Mouse (Mus musculus) ES-Bruce4 (cell line): ENCODE data around the gene Oaz3.

Source experiments
- CTCF ChIP-seq: IDR thresholded peaks from one replicate; pipeline ENCODE4 v1.8.1; 2011; ENCODE audit warnings: low read depth, low read length
- POLR2A ChIP-seq: IDR thresholded peaks from one replicate; pipeline ENCODE4 v1.8.1; 2011; ENCODE audit warnings: low read length; ENCODE audit not compliant: insufficient read depth

GRCm38 (mm10) chr3:94483790-94484439 lies 40.2 kb upstream of the Oaz3 start:
- TF ChIP-seq CTCF (no peak), POLR2A (no peak)
